Mouse (Mus musculus): ENCODE measurements around the gene E130308A19Rik.

Gene E130308A19Rik

GRCm38 (mm10) chr4:59625998-59626910 lies at the start of gene E130308A19Rik:
TSS of gene E130308A19Rik (plus strand) at chr4:59626211.
- peak; percentile 70 to 76 for DNase-seq

GRCm38 (mm10) chr4:59580495-59581281 lies 45.3 kb upstream of the E130308A19Rik start:
- DNase-seq: peak in 1 of 2 experiments; percentile 17

- peak; percentile 99 for DNase-seq
These were observed 44.5 kb upstream of the E130308A19Rik start, which contains the start of gene Hsdl2 for GRCm38 (mm10) chr4:59581314-59582185. TSS of gene Hsdl2 (plus strand) at chr4:59581563.

GRCm38 (mm10) chr4:59582186-59582585 lies 43.8 kb upstream of the E130308A19Rik start:
- no peak for DNase-seq

- DNase-seq: peak; percentile 17 to 47
These were observed 40.9 kb upstream of the E130308A19Rik start for GRCm38 (mm10) chr4:59585097-59585496.

- DNase-seq: no peak
These were observed 38.7 kb upstream of the E130308A19Rik start for GRCm38 (mm10) chr4:59587215-59587871.

- no peak for DNase-seq
These were observed 38.2 kb upstream of the E130308A19Rik start for GRCm38 (mm10) chr4:59587872-59588226.

GRCm38 (mm10) chr4:59594614-59595013 lies 31.4 kb upstream of the E130308A19Rik start:
- no peak for DNase-seq

GRCm38 (mm10) chr4:59596556-59596955 lies 29.5 kb upstream of the E130308A19Rik start:
- no peak for DNase-seq

GRCm38 (mm10) chr4:59602704-59603103 lies 23.3 kb upstream of the E130308A19Rik start:
- DNase-seq: no peak

GRCm38 (mm10) chr4:59604892-59605291 lies 21.1 kb upstream of the E130308A19Rik start:
- no peak for DNase-seq

GRCm38 (mm10) chr4:59605501-59605900 lies 20.5 kb upstream of the E130308A19Rik start:
- DNase-seq: no peak

GRCm38 (mm10) chr4:59610411-59610810 lies 15.6 kb upstream of the E130308A19Rik start:
- no peak for DNase-seq

GRCm38 (mm10) chr4:59614986-59615385 lies 11.0 kb upstream of the E130308A19Rik start:
- DNase-seq: peak in 1 of 2 experiments; percentile 27

- DNase-seq: no peak
These were observed 6.3 kb upstream of the E130308A19Rik start for GRCm38 (mm10) chr4:59619611-59620245.

GRCm38 (mm10) chr4:59625676-59625997 lies 374 bp upstream of the E130308A19Rik start:
- no peak for DNase-seq

- no peak for DNase-seq
These were observed 2.2 kb downstream of the E130308A19Rik start for GRCm38 (mm10) chr4:59628255-59628654.

GRCm38 (mm10) chr4:59629076-59629874 lies 3.3 kb downstream of the E130308A19Rik start:
- no peak for DNase-seq

GRCm38 (mm10) chr4:59630122-59630521 lies 4.1 kb downstream of the E130308A19Rik start:
- DNase-seq: no peak

- no peak for DNase-seq
These were observed 8.5 kb downstream of the E130308A19Rik start for GRCm38 (mm10) chr4:59634532-59634931.

- DNase-seq: no peak
These were observed 13.2 kb downstream of the E130308A19Rik start for GRCm38 (mm10) chr4:59639163-59639562.
